Mouse (Mus musculus): ENCODE measurements around the gene Hist1h3d. TPM values are rescaled to one million over a fixed set of nuclear protein-coding genes. Genes with fewer than 3 reads are reported as not detected.
"Not testable (repeated sequence)": the region's sequence is repeated elsewhere in the genome, so short reads cannot be mapped to it uniquely, and the experiment has no call there.

Gene Hist1h3d
- polyA plus RNA-seq, 1 experiment from 2014 or later: 6.6 TPM

DNA sequence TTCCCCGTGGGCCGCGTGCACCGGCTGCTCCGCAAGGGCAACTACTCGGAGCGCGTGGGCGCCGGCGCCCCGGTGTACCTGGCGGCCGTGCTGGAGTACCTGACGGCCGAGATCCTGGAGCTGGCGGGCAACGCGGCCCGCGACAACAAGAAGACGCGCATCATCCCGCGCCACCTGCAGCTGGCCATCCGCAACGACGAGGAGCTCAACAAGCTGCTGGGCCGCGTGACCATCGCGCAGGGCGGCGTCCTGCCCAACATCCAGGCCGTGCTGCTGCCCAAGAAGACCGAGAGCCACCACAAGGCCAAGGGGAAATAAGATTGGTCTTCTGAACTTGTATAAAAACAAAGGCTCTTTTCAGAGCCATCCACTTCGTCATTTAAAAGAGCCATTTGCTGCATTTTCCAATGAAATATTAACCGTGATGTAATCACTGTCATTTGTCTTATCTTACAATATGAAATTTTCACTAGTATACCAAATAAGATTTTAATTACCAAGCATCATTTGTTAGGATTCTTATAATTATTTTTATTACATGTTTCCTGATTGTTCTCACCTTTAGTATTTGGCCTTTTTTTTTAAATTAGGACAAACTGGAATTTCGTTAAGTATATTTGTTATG is 905 bp upstream of the Hist1h3d start:
- ATAC-seq (ENCODE audit: low FRiP score): 0 out of 2 replicates have a peak, but pooled peaks have one; percentile 0
- H3K4me1 ChIP-seq: peaks cover 31% of the 10 kb centered on the region
- H3K4me3 ChIP-seq (replicated peaks): peak overlapping the region; percentile 47
- 2% methylated on average over 10 of the region's 39 CpGs for WGBS
- H3K9ac ChIP-seq: peak overlapping the region; percentile 56; the same call in 1 of the 2 replicates
- peak overlapping the region; percentile 67 for H3K4me2 ChIP-seq
- H3K27me3 ChIP-seq; H3K36me3 ChIP-seq (replicated peaks); H3K9me3 ChIP-seq: not testable (repeated sequence)
- peak overlapping the region; percentile 97 for H3K27ac ChIP-seq

GRCm38 (mm10) chr13:23575864-23576313 is 326 bp downstream of the Hist1h3d start:
- peak overlapping the region; percentile 47 for H3K4me3 ChIP-seq (replicated peaks)
- ATAC-seq (ENCODE audit: low FRiP score); H3K36me3 ChIP-seq (replicated peaks); H3K27me3 ChIP-seq; H3K9me3 ChIP-seq: not testable (repeated sequence)
- peak overlapping the region; percentile 94 for H3K27ac ChIP-seq
- H3K4me2 ChIP-seq: peak overlapping the region; percentile 67
- peaks cover 28% of the 10 kb centered on the region for H3K4me1 ChIP-seq
- 0% methylated on average over 12 of the region's 40 CpGs for WGBS
- peak overlapping the region; percentile 74 for H3K9ac ChIP-seq

GRCm38 (mm10) chr13:23576351-23576881 is 853 bp downstream of the Hist1h3d start:
- Histone ChIP-seq H3K4me1 (peaks cover 28% of the 10 kb centered on the region), H3K4me3 (replicated peaks) (peak overlapping the region; percentile 47), H3K9ac (peak overlapping the region; percentile 74), H3K27ac (peak overlapping the region; percentile 94), H3K9me3 (no peaks in the 10 kb centered on the region), H3K27me3 (no peaks in the 10 kb centered on the region), H3K4me2 (peak overlapping the region; percentile 67), H3K36me3 (replicated peaks) (no peaks in the 10 kb centered on the region)
- 1% methylated on average over 7 of the region's 7 CpGs for WGBS
- no peak for ATAC-seq (ENCODE audit: low FRiP score)

DNA sequence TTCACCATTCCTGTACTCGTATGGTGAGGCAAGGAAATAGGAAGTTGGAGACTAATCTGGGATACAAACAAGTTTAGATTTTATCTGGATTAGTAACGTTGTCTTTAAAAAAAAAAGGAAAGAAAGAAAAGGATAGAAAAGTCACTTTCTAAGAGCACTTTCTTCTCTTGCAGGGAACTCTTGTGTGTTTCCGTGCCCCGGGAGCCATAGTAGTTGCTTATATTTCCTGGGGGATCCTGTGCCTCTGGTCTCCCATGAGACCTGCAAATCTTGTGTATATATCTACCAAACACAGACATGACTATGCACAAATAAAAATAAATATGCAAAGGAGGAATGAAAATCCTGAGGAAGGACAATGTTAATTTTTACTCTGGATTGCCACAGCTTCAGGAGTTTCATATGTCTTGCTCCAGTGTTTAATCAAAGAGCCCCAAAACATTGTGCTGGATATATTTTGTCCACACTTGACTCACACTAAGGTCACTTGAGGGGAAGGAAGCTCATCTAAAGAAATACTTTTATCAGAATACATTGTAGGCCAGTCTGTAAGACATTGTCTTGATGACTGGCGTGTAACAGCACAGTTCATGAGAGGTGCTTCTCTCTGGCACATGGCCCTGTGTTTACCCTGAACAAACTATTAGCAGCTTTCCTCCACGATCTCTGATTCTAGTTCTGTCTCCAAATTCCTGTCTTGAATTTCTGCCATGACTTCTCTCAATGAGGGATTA is 1.5 kb downstream of the Hist1h3d start:
- H3K36me3 ChIP-seq (replicated peaks): no peaks in the 10 kb centered on the region
- no peaks in the 10 kb centered on the region for H3K27me3 ChIP-seq
- H3K9ac ChIP-seq: peak overlapping the region; percentile 74
- peak overlapping the region; percentile 67 for H3K4me2 ChIP-seq
- peak overlapping the region; percentile 94 for H3K27ac ChIP-seq
- WGBS: 48% methylated on average over 6 of the region's 6 CpGs
- no peak for ATAC-seq (ENCODE audit: low FRiP score)
- H3K9me3 ChIP-seq: no peaks in the 10 kb centered on the region
- peak overlapping the region; percentile 47 for H3K4me3 ChIP-seq (replicated peaks)
- H3K4me1 ChIP-seq: peaks cover 32% of the 10 kb centered on the region

DNA sequence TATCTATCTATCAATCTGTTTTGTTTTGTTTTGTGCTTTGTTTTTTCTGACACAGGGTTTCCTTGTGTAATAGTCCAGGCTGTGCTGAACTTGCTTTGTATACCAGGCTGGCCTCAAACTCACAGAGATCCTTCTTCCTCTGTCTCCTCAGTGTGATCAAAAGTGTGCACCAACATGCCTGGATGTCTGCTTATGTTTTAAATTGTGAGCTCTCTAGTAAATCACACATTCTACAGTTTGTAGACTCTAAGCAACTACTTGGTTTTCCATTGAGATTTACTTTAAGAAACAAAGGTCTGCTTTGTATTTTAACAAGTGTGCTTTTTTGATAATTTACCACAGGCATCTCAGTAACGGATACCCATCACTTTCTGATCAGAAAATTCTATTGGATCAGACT is 2.3 kb downstream of the Hist1h3d start:
- WGBS: 93% methylated on average over 1 of the region's 1 CpGs
- H3K27ac ChIP-seq: 0 out of 2 replicates have a peak overlapping the region, but pooled peaks have one; percentile 46
- no peak for ATAC-seq (ENCODE audit: low FRiP score)

DNA sequence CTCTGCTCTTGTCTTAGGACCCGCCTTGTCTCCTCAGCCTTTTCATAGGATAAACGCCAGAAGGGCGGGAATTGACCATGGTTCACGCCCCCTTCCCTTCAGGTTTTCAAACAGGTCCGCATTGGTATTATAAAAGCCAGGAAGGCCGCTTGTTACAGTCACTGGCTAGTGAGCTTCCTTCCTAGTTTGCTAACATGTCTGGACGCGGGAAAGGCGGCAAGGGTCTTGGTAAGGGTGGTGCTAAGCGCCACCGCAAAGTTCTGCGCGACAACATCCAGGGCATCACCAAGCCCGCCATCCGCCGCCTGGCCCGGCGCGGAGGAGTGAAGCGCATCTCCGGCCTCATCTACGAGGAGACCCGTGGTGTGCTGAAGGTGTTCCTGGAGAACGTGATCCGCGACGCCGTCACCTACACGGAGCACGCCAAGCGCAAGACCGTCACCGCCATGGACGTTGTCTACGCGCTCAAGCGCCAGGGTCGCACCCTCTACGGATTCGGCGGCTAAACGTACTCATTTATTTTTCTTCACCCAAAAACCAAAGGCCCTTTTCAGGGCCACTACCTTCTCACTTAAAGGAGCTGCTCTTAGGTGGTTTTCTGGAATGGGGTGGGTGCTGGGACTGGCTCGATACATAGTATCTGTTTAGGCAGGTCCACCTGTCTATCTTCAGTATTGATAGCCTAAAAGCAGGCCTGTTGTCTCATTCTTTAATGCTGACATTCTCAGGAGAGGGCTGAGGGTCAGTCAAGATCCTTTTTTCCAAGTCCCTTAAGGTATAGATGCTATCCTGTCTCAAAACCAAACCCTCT is 6.0 kb downstream of the Hist1h3d start, which contains the start of gene Hist1h4d:
Gene Hist1h4d (plus strand): TSS at position 191 of the 811 bp plus-strand sequence.
- under 1% methylated on average over 43 of the region's 43 CpGs for WGBS
- Histone ChIP-seq H3K9ac (peak within 1 kb of the TSS; percentile 78), H3K4me1 (peaks cover 37% of the 10 kb centered on the region), H3K4me3 (replicated peaks) (peak within 1 kb of the TSS; percentile 53), H3K27ac (peak within 1 kb of the TSS; percentile 99), H3K4me2 (peak within 1 kb of the TSS; percentile 85), H3K36me3 (replicated peaks) (no peaks in the 10 kb centered on the region), H3K27me3 (no peaks in the 10 kb centered on the region), H3K9me3 (no peaks in the 10 kb centered on the region)
- peak; percentile 90 for ATAC-seq (ENCODE audit: low FRiP score)

More for the DNA sequence above, 2.3 kb downstream of the Hist1h3d start:
- Histone ChIP-seq H3K27me3 (no peaks in the 10 kb centered on the region), H3K36me3 (replicated peaks) (no peaks in the 10 kb centered on the region), H3K4me2 (no peak overlapping the region), H3K4me1 (peaks cover 32% of the 10 kb centered on the region), H3K9me3 (no peaks in the 10 kb centered on the region), H3K9ac (no peak overlapping the region), H3K4me3 (replicated peaks) (no peak overlapping the region)

DNA sequence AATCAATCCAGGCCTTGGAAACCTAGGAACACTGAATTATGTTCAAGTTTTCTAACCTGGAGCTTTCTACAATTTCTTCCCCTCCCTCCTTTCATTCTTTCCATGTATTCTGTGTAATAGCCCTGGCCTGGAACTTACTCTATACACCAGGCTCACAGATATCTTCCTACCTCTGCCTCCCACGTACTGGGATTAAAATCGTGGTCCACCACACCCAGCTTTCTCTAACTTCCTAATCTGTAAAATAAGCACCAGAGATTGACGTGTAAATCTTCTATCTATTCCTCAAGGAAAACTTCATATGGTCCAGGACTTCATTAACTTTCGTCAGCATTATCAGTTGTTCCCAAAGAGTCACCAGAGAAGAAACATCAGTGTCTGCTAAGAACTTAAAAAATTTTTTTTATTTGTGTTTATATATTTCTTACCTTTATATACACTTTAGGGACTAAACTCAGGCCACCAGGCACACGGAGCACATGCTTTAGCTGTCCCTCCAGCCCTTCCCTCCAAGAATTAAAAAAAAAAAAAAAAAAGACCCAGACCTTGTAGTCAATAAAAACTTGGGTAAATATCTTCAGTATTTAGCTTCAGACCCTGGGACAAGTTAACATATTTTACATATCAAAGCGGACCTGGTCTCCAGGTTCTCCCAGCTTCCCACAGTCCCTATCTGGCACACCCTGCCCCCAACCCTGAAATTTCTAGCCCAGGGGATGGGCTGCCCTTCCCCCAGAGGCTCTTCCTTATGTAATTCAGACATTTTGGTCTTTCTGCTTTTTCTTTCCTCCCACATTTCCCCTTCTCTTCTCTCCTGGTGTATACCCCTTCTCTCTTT is 6.9 kb downstream of the Hist1h3d start:
- 4% methylated on average over 6 of the region's 6 CpGs for WGBS

GRCm38 (mm10) chr13:23583387-23584068 is 8.0 kb downstream of the Hist1h3d start:
- Histone ChIP-seq H3K9me3 (no peaks in the 10 kb centered on the region), H3K4me2 (peak overlapping the region; percentile 85), H3K4me3 (replicated peaks) (no peak overlapping the region), H3K36me3 (replicated peaks) (no peaks in the 10 kb centered on the region), H3K27ac (peak overlapping the region; percentile 99), H3K4me1 (peaks cover 32% of the 10 kb centered on the region), H3K9ac (0 out of 2 replicates have a peak overlapping the region, but pooled peaks have one; percentile 36), H3K27me3 (no peaks in the 10 kb centered on the region)
- no peak for ATAC-seq (ENCODE audit: low FRiP score)

More for the DNA sequence above, 6.9 kb downstream of the Hist1h3d start:
- no peaks in the 10 kb centered on the region for H3K27me3 ChIP-seq
- peak overlapping the region; percentile 99 for H3K27ac ChIP-seq
- H3K4me1 ChIP-seq: peaks cover 32% of the 10 kb centered on the region
- H3K9me3 ChIP-seq: no peaks in the 10 kb centered on the region
- H3K9ac ChIP-seq: peak overlapping the region; percentile 78
- H3K36me3 ChIP-seq (replicated peaks): no peaks in the 10 kb centered on the region
- no peak for ATAC-seq (ENCODE audit: low FRiP score)
- H3K4me2 ChIP-seq: peak overlapping the region; percentile 85
- H3K4me3 ChIP-seq (replicated peaks): peak overlapping the region; percentile 53

GRCm38 (mm10) chr13:23584331-23584730 is 8.8 kb downstream of the Hist1h3d start:
- Histone ChIP-seq H3K9ac (peak overlapping the region; percentile 75; the same call in 1 of the 2 replicates), H3K36me3 (replicated peaks) (no peaks in the 10 kb centered on the region), H3K9me3 (no peaks in the 10 kb centered on the region), H3K27ac (peak overlapping the region; percentile 99), H3K4me3 (replicated peaks) (peak overlapping the region; percentile 45), H3K4me2 (peak overlapping the region; percentile 70), H3K27me3 (no peaks in the 10 kb centered on the region), H3K4me1 (peaks cover 32% of the 10 kb centered on the region)
- no peak for ATAC-seq (ENCODE audit: low FRiP score)

DNA sequence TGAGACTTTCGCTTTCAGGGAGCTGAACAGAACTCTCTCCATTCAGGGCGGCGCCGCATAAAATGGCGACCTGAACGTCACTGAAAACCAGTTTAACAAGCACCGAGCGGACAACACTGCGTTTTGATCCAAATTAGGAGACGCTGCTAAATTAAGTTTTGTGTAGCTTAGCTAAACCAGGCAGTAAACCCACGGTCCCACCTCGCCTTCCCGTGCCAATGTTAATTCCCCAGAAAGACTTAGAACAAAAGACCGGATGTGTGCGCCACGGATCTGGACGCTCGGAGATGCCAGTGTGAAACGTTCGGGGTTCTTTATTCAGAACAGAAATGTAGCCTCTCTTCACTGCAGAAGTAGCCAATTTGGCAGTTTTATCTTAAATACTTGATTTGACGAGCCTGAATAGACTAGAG is 9.5 kb downstream of the Hist1h3d start:
- peak overlapping the region; percentile 70 for H3K4me2 ChIP-seq
- H3K9me3 ChIP-seq: no peaks in the 10 kb centered on the region
- WGBS: under 1% methylated on average over 21 of the region's 21 CpGs
- ATAC-seq (ENCODE audit: low FRiP score): 0 out of 2 replicates have a peak, but pooled peaks have one; percentile 9
- peak overlapping the region; percentile 99 for H3K27ac ChIP-seq
- H3K27me3 ChIP-seq: no peaks in the 10 kb centered on the region
- peak overlapping the region; percentile 45 for H3K4me3 ChIP-seq (replicated peaks)
- H3K36me3 ChIP-seq (replicated peaks): no peaks in the 10 kb centered on the region
- peaks cover 32% of the 10 kb centered on the region for H3K4me1 ChIP-seq
- H3K9ac ChIP-seq: peak overlapping the region; percentile 75
